In genomic region chr11:72067326-72067725, GRCm38 (mm10) we compare ENCODE assay signal across 19 mouse cellular contexts. TPM values are rescaled to one million over a fixed set of nuclear protein-coding genes. Genes with fewer than 3 reads are reported as not detected.
A peak's percentile ranks its signal among the peaks of the same experiment; 100 is the strongest.
DNase-seq lines count a peak whose midpoint lies in the region; ATAC-seq and TF ChIP-seq lines count a peak whose summit lies in the region.
"Had no signal": no experiment of that assay in that cellular context is flagged by ENCODE, and none has a peak within 500 bp of the region (broad histone marks: within the 10 kb centered on the region; RNA-seq: fewer than 3 reads in every experiment).

No protein-coding gene starts in this region.

- peak overlapping the region; percentile 53; the same call in 1 of the 2 replicates for H3K27ac ChIP-seq in layer of hippocampus, adult 2 months
- no peak overlapping the region for H3K27ac ChIP-seq in heart, embryonic 12.5 days (ENCODE audit: poor library complexity, severe bottlenecking)
- H3K27ac ChIP-seq: heart, embryonic 10.5 days; midbrain, embryonic 12.5 days; neural tube, embryonic 12.5 days had no signal

- no peaks in the 10 kb centered on the region; the same call in 1 of the 2 replicates for H3K27me3 ChIP-seq in heart, embryonic 12.5 days (replicated peaks)
- H3K27me3 ChIP-seq: midbrain, embryonic 12.5 days; neural tube, embryonic 12.5 days had no signal

- H3K9me3 ChIP-seq in heart, embryonic 12.5 days (replicated peaks) = peaks cover 25% of the 10 kb centered on the region

- no peak for ATAC-seq in heart, embryonic 12.5 days (ENCODE audit: insufficient number of reproducible peaks, low FRiP score)
- ATAC-seq: liver, postnatal 0 days had no signal

- TF ChIP-seq POLR2A in brain, embryonic 14.5 days (IDR thresholded peaks at IDR 0.05; ENCODE audit: borderline replicate concordance, extremely low read depth, insufficient read depth, insufficient read length, poor library complexity, severe bottlenecking) = no peak

- no peak for DNase-seq in layer of hippocampus, adult 2 months (ENCODE audit: low spot score in 2 of 2)
- DNase-seq in layer of hippocampus, adult 11-12 months (ENCODE audit: low spot score) = no peak
- peak; percentile 71 for DNase-seq in brain, embryonic 14.5 days (ENCODE audit: low read depth)
- DNase-seq in cerebellum, adult 18-20 months = peak; percentile 68 to 70
- peak; percentile 64 to 65 for DNase-seq in cerebellum, postnatal 36 days
- no peak for DNase-seq in kidney, postnatal 10 days
- DNase-seq: adrenal gland, postnatal 36 days; heart, postnatal 14 days; kidney, adult 2 months; kidney, postnatal 25 days; liver; liver, postnatal 0 days; lung, postnatal 36 days; right cerebral cortex, postnatal 25 days had no signal

- 80% methylated on average over 5 of the region's 5 CpGs for WGBS in heart, embryonic 12.5 days

- no peak overlapping the region for H3K4me3 ChIP-seq in layer of hippocampus, adult 2 months
- H3K4me3 ChIP-seq in heart, embryonic 12.5 days = no peak overlapping the region
- H3K4me3 ChIP-seq: heart, embryonic 10.5 days; midbrain, embryonic 12.5 days; neural tube, embryonic 12.5 days had no signal

- no peak overlapping the region for H3K9ac ChIP-seq in heart, embryonic 12.5 days
- H3K9ac ChIP-seq: liver, postnatal 0 days; midbrain, embryonic 12.5 days; neural tube, embryonic 12.5 days had no signal

- no peak for TF ChIP-seq CTCF in layer of hippocampus, adult 2 months (conservative IDR thresholded peaks at IDR 0.05)
- TF ChIP-seq CTCF in brain, embryonic 14.5 days (IDR thresholded peaks at IDR 0.05; ENCODE audit: borderline replicate concordance, extremely low read depth, insufficient read depth, insufficient read length) = no peak

- H3K4me2 ChIP-seq in heart, embryonic 12.5 days = no peak overlapping the region
- H3K4me2 ChIP-seq: midbrain, embryonic 12.5 days; neural tube, embryonic 12.5 days had no signal

- peaks cover 3% of the 10 kb centered on the region; the same call in 1 of the 2 replicates for H3K36me3 ChIP-seq in heart, embryonic 12.5 days
- H3K36me3 ChIP-seq: midbrain, embryonic 12.5 days; neural tube, embryonic 12.5 days had no signal

- no peaks in the 10 kb centered on the region for H3K4me1 ChIP-seq in heart, embryonic 12.5 days (replicated peaks)
- H3K4me1 ChIP-seq: heart, embryonic 10.5 days; midbrain, embryonic 12.5 days had no signal

RNA-seq across cellular contexts. Expression of gene Pimreg, which starts 25.5 kb away (rescaled TPM):
- total RNA-seq in layer of hippocampus, adult 2 months (2021) = under 1 TPM; 0.90 to 0.93 TPM
- polyA plus RNA-seq in brain, embryonic 14.5 days (2012; rRNA removed) = 29.9 and 53.4 TPM in 2 replicates
- polyA plus RNA-seq in heart, embryonic 12.5 days (2016; fragmentation: Nextera tagmentation; extraction: Ambion mirVana) = 90.6 and 92.7 TPM in 2 replicates

RNA-seq across cellular contexts. Expression of gene Aipl1, which starts 30.0 kb away (rescaled TPM):
- not detected for total RNA-seq in layer of hippocampus, adult 2 months (2021)
- 0.30 and 0.38 TPM in 2 replicates for polyA plus RNA-seq in brain, embryonic 14.5 days (2012; rRNA removed)
- polyA plus RNA-seq in heart, embryonic 12.5 days (2016; fragmentation: Nextera tagmentation; extraction: Ambion mirVana) = 0.80 and 1.0 TPM in 2 replicates
- total RNA-seq: adrenal gland, postnatal 36 days; heart, postnatal 14 days; layer of hippocampus, postnatal 10 days had no signal
- polyA plus RNA-seq: kidney, adult 2 months had no signal

Comparison
In these comparisons a context has a peak if more than half of its experiments do, and no peak if none do; other contexts are left out.
1. DNase-seq: peak in brain, embryonic 14.5 days (single experiment), cerebellum, adult 18-20 months (2 of 2) and cerebellum, postnatal 36 days (2 of 2); none in layer of hippocampus, adult 2 months (0 of 2), layer of hippocampus, adult 11-12 months (single experiment) and kidney, postnatal 10 days (single experiment).